Mouse (Mus musculus) right cerebral cortex, postnatal 36 days (tissue): Measurements from ENCODE around the gene Nt5c.
A peak's percentile ranks its signal among the peaks of the same experiment; 100 is the strongest.
"Not testable (repeated sequence)": the region's sequence is repeated elsewhere in the genome, so short reads cannot be mapped to it uniquely, and the experiment has no call there.

Experiments
- DNase-seq, 2 experiments: peaks; one replicate each; pipeline ENCODE4 v3.0.0; 2022; ENCODE audit warnings: low spot score in 2 of 2, mixed read lengths in 1 of 2

Nt5c gene

DNA sequence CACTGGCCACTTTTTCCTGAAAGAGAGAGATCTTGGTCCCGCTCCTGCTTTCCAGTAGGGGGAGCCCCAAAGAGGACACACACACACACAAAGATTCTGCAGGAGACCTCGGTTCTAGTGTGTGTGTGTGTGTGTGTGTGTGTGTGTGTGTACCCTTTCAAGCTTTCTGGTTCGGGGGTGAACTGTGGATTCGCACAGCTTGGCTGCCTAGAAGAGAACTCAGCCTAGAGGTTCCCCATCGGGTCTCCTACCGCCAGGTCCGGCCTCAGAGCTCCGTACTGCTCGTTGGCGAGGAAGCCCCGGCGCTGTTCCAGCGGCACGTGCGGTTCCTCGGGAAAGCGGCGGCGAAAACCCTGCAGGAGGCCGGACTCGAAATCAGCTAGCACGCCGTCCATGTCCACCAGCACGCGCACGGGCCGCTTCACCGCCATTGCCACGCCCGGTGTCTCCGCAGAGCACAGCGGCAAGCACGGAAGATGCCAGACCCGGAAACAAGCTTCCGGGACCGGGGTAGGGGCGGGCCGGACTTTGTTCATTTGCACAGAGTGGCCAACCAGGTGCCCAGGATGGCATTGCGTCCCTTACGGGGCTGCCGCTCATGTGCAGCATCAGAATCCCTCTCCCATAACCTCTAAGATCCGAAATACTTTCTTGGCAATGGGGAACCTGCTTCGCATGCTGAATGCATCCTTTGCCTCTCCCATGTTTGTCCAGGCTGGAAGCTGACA, at the start of gene Nt5c:
Nt5c (minus strand) TSS at position 507 of the 728 bp plus-strand sequence.
- DNase-seq: peak; percentile 79 to 84

DNA sequence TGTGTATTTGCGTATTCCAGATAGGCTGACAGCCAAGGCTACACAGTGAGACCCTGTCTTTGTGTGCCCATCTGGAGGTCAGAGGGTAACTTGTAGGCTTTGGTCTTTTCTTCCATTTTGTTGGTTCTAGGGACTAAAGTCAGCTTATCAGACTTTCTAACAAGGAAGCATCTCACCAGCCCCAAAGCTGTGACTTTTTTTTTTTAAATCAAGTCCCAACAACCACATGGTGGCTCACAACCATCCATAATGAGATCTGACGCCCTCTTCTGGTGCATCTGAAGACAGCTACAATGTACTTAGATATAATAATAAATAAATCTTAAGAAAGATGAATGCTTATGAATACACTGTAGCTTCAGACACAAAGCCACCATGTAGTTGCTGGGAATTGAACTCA, 46.4 kb upstream of the Nt5c start:
- DNase-seq: no peak

DNA sequence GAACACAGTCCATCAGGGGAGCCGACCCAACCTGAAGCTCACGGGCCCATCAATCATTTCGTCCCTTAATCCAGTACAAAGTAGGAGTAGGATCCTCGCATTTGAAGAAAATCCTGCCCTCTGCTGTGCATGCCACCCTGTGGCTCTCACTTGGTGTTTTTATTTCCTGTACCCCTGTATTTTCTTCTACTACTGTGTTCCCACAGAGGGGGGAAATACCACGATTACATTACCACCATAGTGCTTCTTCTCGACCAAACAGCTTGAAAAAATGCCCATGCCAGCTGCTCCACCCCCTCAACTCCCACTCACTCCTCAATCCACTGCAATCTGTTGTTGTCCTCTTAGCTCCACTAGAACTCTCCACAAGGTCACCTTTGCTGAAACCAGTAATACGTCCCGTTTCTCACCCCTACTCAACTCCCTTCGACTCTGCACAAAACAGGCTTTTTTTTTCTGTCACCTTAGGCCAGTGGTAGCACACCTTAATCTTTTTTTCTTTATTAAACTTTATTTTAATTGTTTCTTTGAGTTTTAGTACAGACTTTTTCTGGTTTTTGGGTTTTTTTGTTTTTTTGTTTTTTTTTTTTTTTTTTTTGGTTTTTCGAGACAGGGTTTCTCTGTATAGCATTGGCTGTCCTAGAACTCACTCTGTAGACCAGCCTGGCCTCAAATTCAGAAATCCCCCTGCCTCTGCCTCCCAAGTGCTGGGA, 45.4 kb upstream of the Nt5c start:
- DNase-seq: peak in 1 of 2 experiments; percentile 18

DNA sequence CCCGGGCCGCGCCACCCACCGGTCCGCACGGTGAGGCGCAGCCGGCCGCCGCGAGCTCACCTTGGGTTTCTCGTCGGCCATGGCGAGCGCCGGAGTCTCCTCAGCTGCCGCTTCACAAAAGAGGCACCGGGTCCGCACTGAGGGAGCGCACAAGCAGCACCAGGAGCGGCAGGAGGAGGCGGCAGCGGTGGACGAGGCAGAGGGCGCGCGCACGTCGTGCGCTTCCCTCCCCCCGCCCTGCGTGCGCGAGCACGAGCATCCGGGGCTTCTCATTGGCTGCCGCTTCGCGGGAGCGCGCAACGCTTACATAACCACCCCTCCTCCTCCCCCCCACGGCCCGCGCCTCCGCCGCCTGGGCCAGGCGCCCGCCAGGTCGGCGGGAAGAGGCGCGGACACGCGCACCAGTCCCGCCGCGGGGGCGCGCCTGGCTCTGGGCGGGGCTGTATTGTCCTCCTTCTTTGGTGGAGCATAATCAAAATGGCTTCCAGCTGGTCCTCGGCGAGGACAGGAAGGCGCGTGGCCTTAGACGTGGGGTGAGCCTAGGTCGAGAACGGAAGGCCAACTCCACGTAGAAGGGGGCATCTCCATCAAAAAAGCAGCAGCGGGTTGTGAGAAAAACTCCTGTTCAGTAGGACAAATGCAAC, 44.5 kb upstream of the Nt5c start, which contains the start of gene Sumo2:
Sumo2 (minus strand) TSS at position 239 of the 644 bp plus-strand sequence.
- peak; percentile 94 to 96 for DNase-seq

DNA sequence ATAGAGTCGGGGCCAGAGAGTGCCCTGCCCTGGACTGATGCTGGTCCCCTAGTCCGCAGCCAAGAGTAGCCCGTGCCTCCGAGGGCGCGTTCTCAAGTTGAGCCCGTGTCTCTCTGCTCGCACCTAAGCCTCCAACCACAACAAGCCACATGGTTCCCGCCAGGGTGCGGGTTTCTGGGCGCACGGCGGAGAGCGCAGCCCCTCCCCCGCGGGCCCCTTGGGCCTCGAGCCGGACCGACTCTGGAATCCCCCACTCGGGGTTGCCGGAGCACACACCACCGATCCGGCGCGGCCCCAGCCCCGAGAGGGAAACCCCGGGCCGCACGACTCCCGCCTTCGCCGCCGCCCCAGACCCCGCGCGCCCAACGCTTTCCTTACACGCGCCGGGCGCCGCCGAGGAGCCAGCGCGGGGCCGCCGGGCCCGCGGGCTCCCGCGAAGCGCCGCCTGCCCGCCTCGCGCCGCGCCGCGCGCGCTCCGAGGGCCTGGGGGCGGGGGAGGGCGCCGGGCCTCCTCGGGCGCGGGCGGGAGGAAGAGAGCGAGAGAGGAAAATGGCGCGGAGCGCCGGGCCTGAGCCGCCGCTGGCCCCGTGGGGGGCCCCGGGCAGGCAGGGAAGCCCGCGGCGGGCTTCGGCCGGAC, 43.9 kb upstream of the Nt5c start:
- DNase-seq: peak in 1 of 2 experiments; percentile 29

DNA sequence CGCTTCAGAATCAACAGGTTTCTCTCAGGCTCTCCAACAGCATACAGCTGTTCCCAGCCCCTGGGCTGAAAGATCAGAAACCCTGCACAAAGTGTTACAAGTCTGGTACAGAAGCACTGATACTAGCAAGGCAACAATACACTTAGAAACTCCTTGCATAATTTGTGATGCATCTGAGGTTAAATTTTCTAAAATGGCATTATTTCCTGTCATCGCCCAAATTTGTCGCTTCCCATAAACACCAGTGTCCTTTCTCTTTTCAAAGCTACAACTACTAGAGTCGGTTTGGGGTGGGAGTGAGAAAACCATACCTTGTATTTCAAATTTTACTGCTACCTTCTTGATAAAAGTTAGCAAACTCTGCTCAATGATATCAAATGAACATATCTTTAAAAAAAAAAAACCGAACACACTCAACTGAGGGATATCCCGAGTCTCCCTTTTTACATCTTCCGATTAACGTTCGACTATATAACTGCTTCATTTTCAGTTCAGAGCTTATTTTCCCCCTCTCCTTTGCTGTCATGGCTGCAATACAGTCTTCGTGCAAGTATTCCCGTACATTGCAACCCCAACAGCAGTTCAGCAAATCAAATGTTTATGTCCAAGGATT, 43.2 kb upstream of the Nt5c start:
- no peak for DNase-seq

DNA sequence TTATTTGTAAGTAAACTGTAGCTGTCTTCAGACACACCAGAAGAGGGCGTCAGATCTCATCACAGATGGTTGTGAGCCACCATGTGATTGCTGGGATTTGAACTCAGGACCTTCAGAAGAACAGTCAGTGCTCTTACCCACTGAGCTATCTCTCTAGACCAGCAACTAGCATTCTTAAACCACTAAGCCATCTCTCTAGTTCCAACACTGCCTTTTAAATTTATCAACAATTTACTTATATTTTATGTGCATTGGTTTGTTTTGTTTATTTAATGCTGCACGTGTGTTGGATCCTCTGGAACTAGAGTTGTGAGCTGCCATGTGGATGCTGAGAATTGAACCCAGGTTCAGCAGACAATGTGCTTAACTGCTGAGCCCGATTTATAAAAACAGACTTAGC, 34.8 kb upstream of the Nt5c start:
- not testable (repeated sequence) for DNase-seq

DNA sequence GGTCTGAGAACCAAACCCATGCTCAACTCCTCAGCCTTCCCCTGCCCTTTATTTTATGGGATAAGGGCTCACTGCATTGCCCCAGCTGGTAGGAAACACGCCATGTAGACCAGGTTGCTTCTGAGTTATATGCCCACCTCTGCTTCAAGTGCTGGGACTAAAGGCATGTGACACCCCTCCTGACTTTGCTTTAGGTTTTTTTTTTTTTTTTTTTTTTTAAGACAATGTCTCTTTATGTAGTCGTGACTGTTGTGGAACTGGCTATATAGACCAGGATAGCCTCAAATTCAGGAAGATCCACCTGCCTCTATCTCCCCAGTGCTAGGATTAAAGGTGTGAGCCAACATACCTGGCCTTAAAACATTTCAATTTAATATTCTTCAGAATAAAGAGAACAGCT, 31.0 kb upstream of the Nt5c start:
- no peak for DNase-seq

DNA sequence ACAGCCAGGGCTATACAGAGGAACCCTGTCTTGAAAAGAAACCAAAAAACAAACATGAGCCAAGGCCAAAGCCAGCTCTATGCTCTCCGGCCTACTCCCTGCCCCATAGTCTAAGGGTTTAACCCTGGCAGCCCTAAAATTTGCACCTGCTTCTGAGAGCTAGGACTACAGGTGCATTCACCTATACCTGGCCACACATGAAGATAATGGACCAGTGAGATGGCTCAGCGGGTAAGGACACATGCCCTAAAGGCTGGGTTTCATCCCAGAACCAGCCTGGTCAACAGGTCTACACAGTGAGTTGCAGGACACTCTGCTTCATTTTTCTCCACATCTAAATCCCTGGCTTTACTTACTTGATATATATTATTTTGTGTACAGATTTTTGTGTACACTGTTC, 30.6 kb upstream of the Nt5c start:
- no peak for DNase-seq

DNA sequence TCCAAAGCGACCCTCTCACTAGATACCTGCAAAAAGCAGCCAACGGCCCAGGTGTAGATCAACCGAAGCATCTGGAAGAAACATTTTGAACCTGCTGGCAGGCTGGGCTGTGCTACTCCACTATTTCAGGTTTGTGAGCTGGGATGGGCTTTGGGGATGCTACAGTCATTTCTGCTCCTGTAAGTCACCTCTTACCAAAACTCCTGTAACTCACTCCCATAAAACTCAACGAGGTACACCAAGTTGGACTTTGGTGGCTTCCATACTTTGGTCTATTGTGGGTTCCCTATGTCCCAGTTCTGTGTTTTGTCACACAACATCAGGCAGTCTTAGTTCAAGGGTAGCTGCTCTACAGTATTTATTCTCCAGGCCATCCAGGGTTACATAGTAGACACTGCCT, 29.4 kb upstream of the Nt5c start:
- no peak for DNase-seq

DNA sequence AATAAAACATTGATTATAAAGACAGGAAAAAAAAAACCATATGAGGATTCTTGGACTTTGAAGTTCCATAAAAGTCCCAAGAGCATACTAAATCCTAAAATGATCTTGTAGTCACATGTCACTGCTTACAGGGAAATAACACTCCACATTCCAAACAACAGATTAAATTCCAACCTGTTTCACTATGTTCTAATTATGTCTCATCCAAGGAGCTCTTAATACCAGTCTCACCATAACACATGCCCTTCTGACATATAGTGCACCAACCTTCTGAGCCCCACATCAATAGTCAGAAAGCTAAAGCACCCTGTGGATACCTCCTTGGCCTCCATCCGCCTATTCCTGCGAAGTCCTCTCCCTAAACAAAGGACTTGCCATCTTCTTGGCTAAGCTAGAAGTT, 28.6 kb upstream of the Nt5c start:
- DNase-seq: no peak

DNA sequence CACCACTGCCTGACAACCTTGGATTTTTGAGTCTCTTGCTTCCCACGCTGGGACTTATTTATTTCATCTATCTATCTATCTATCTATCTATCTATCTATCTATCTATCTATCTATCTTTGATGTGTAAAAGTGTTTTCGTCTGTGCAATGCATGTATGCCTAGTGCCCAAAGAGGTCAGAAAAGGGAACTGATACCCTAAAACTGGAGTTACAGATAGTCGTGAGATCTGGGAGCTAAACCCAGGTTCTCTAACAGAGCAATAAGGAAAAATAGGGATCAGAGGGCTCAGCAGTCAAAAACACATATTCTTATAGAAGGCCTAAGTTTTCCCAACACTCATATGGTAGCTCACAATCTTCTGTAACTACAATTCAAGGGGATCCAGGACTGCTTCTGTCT, 27.9 kb upstream of the Nt5c start:
- no peak for DNase-seq

DNA sequence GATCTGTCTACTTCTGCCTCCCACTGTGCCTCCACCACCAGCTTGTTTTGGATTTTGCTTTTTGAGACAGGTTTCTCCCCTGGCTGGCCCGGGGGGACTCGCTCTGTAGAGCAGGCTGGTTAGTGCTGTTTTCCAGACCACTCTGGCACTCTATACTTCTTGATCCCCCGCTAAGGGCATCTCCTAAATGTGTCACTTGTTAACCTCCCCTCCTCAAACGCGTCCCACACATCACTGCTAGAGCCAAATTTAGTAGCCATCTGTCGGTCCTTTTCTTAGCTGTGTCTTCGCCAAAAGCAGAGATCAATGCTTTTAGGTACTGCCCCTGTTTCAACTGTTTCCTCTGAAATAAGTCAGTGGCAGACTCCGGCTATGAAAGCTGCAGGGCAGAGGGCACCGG, 27.0 kb upstream of the Nt5c start:
- DNase-seq: peak in 1 of 2 experiments; percentile 30

DNA sequence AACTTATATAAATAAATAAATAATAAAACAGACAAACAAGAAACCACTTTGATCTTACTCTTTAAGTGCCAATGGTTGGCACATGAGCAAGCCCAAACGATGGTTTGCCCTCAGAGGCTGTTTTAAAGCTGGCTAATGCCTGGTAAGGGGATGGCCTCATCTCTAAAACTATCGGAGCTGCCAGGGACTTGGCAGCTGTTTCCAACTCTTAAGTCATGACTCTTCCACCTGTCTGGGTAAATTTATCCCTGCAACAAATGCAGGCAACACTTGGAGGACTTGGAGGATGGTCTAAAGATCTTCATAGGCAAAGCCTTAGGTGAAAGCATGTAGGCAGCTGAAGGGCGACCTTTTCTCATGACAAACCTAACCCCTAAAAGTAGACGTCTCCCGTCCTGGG, 25.3 kb upstream of the Nt5c start:
- DNase-seq: no peak

DNA sequence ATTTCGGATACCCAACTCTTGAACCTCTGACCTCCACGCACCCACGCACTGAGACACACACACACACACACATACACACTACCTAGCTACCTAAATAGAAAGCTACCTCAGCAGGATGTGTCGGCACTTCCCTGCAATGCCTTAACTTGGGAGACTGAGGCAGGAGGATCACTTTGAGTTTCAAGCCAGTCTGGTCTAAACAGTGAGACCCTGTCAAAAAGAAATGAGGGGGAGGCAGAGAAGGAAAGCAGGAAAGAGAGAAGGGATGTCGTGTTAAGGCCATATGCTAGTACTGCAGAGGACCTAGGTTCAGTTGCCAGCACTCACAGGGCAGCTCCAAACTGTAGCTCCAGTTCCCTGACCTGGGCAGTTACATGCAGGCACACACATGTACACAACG, 23.4 kb upstream of the Nt5c start:
- DNase-seq: no peak

DNA sequence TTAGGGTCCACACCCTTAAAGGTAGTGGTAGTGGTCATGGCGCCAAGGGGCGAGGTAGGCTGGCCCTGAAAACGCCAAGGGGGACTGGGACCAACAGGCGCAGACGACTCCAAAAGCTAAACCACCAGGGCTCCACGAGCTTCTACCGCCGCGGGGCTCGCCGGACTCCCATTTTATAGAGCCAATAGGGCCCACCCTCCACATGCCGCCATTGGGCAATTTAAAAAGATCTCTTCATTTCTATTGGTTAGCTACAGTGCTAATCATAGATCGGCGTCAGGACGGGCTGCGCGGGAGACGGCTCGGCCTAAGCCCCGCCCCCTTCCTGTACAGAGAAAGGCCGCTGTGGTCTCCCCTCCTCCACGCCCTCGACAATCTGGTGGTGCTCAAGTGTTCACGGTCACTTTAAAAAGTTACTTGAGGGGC, 22.6 kb upstream of the Nt5c start, which contains the start of gene Jpt1:
Jpt1 (minus strand) TSS at position 150 of the 426 bp plus-strand sequence.
- peak; percentile 93 to 95 for DNase-seq

DNA sequence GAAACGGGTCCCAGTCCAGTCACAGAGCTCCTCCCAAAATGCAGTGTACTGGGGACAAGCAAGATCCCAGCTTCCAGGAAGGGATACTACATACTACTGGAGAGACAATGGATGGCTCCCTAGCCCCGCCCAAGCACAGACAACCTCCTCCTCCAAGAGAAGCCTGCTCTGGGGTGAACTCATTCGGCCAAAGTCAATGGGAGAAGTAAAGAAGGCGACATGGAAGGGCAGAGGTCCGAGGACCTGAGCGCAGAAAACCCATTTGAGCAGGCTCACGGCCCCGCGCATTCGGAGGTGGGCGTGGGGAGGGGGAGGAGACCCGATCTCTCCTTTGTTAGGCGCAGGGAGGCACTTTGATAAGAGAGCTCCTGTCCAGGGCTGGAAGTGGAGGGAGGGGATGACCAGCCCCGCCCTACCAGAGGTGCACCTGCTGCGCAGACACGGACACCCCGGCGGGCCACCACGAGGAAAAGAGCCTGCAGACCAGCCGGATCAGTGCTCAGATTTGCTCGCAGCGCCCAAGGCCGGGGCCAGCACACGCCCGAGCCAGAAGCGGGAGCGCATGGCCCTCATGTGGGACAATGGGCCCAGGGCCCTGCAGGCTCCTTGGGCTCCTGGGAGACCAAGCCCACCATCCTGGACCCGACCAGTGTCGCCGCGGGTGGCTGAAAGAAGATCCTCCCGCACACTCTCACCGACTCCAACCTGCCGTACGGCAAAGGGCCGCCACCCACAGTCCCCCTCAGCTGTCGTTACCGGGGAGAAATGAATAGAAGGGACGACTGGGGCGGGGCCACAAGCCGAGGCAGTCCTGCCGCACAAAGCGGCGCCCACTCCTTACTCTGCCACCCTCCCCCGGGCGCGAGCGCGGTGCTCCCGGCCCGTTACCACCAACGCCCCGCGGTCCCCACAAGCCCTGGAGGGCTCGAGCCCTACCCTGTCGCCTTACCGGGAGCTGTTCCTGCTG, 21.9 kb upstream of the Nt5c start:
- peak; percentile 46 to 65 for DNase-seq

DNA sequence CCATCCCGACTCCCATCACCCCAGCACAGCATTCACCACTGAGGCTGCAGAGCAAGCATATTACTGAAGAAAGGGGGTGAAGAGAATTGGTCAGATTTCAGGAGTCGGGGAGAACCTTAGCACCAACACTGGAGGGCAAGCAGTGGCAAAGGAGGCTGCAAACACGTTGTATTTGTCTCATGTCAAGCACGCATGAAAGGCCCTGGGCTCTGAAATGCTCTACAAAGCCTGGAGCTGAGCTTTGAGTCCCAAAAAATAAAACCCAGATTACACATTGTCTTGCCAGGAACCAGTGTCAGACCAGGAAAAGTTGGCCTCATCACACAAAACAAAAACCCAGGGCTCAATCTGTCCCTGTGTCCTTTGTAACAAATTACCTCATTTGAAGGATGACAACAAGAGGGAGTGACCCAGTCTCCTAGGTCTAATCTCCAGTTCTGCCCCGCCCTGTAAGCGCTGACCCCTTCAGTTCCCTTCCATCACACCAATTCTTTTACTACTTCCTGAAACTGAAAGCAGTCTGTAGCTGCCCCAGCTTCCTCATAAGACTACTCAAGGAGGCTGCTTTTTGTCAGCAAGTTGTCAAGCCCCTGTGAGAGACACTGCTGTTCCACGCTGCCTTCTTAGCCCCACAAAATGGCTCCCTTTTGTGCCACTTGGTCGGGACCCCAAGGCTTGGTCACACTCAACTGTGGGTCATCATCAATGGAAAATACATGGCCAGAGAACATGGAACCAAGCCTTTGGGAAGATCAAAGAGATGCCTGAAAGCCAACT, 20.9 kb upstream of the Nt5c start:
- no peak for DNase-seq

DNA sequence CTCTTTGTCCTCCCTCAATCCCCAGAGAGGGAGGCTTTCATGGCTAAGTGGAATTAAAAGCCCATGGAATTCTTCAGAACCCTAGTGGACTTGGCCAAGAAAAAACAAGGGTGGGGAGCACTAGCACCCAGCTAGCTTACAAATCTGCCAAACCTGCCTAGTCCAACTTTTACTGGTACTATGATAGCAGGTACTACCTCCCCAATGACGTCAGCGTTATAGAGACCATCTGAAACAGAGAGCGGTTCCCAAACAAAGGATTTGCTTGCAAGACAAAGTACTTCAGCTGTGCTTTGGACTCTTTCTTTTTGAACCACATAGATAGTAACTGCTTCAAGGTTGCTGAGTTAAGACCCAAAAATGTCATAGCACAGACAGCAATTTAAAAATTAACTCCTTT, 20.3 kb upstream of the Nt5c start:
- DNase-seq: no peak

DNA sequence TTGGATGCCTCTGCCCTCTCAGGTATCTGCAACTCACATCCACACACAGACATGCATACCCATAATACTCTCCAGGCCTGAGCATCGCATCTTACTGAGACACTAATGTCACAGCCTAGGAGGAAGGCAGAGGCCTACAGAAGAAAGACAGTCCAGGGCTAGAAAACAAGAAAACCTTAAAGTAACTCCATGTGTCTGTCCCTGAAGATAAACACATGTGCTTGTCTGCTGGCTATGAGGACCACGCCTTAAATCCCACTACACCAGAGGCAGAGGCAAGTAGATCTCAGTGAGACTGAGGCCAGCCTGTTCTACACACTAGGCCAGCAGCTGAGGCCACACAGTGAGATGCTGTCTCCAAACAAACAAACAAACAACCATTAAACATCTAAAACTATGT, 19.5 kb upstream of the Nt5c start:
- DNase-seq: no peak
